Mouse (Mus musculus) cerebellum, postnatal 10 days (tissue): ENCODE results near the gene Ndufs6.
A peak's percentile ranks its signal among the peaks of the same experiment; 100 is the strongest.

Experiments used
- DNase-seq, 2 experiments: peaks; one replicate each; pipeline ENCODE4 v3.0.0; 2021; ENCODE audit warnings: mixed read lengths in 2 of 2

The Ndufs6 gene

DNA sequence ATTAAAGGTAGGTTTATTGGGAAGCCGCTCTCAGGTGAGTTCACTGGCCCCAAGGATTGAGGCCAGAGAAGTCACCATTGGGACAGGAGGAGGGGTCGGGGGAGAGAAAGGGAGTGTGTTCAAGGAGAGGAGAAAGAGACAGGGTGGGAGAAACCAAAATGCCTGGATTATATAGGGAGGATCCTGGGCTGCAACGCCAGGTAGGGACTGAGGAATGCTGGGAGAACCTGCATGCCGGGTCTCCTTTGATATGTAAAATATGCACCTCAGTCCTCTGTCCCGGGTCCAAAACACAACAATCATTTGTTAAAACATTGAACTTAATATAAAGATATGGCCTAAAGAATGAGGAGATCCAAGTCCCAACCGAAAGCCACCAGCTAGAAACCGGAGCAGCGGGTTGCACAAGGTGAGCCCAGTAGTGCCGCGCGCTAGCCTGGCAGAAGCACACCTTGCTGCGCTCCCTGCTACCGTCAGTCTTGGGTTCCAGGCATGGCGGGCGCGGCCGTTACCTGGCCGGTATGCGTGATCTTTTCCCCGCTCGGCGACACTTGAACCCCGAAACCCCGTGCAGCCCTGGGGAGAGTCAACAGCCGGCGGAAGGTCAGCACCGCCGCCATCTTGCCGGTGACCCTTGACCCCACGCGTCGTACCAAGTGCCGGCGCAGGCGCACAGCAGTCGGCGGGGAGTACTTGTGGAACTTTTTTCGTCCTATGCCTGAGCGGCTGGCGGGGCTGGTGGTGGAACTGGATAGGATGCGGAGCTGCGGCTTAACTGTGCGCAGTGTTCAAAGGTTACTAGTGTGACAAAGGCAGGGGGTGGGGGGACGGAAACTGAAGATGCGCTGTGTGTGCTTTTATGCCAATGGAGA lies at the start of gene Ndufs6, which contains the start of gene Mrpl36:
Ndufs6 (minus strand) TSS at position 716 of the 872 bp plus-strand sequence.
Mrpl36 (plus strand) TSS at position 687 of the 872 bp plus-strand sequence.
- DNase-seq: peak; percentile 96 to 97

DNA sequence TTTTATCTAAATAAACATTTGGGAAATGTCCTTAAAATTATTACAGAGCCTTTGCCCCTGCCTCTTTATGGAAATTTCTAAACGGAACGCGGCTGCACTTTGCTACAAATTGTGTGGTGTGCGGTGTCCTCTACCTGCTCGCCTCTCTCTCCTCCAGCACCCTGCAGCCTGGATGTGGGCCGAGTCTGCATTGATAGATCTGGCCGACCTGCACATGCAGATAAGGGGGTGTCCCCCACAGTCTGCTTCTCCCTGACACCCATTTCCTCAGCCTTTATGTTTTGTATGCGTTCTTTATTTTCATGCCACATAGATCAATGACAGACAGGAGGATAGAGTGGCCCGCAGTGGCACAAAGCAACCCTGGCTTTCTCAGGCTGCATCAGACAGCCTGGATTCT lies 49.3 kb upstream of the Ndufs6 start:
- no peak for DNase-seq

DNA sequence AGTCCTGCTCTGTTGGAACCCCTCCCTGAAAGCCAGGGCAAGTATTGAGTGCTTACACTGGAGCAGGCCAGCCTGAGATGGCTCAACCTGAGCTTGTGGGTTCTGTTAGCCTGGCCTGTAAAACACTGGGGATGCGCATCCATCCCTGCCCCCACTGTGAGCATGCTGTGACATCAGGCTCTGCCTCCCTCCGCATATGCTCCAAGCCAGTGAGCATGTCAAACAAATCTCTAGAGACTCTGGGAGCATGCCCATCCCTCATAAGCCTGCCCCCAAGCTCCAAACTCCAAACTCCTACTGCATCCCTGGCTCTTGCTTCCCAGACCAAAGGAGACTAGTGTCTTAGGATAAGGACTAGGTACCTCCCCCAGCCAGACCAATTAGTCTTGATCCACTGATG lies 46.3 kb upstream of the Ndufs6 start:
- DNase-seq: peak in 1 of 2 experiments; percentile 10

DNA sequence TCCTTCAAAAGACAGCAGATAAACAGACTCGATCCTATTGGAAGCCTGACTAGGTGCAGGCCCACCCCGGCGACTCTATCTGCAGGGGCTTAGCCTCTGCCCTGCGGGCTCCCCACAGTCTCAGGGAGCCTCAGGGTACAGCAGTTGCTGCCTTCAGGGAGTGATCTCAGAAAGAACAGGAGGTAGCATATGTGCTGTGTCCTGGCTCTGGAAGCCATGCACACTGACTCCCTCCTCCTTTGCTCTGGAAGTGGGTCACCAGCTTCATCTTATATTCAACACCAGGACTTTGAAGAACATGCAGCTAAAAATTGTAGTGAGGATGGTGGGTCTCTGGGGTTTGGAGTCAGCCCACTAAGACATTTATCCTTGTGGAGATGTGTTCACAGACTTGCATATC lies 45.0 kb upstream of the Ndufs6 start:
- DNase-seq: no peak

DNA sequence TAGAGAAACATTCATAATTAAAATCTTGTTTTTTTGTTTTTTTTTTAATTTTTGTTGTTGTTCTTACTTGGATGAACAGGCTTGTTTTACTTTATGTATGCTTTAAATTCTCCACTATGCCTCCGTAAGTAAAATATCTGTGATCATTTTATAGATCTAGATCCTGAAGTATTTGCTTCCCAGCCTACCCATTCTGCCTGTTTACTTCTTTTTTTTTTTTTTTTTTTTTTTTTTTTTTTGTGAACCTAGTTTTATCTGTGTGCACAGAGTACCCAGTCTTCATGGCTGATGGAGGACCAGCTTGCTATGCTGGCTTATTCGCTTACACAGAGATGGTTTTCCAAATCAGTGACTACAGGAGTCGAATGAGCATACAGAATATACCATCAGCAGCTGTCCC lies 28.8 kb upstream of the Ndufs6 start:
- DNase-seq: no peak

DNA sequence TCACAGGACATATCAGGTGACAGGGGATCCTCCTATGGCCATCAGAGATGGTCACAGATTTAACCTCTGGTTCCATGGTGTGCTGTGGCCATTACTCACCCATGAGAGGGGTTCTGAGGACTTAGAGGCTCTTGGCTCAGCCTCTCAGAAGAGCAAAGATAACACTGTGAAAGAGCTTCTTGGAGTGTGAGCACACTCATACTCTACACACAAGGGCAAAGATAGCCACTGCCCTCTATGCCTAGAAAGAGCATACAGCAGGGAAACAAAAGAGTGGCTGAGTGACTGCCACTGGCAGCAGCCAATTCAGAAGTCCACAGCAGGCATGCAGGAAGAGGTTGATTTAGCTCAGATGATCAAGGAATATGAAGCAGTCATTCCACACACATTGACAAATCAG lies 24.1 kb upstream of the Ndufs6 start:
- DNase-seq: no peak

DNA sequence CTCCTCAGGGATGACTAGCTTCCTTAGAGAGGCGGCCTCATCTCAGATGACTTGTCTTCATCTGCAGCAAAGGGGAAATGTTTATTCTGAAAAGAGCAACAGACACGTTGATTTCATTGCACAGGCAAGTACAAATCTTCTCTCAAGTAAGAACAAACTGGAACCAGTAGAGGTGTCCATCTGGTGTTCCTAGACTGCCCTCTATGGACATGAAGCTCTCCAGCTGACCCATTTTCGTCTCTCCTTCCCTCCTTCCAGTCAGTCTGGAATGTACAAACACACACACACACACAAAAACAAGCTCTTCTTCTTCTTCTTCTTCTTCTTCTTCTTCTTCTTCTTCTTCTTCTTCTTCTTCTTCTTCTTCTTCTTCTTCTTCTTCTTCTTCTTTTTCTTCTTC lies 23.6 kb upstream of the Ndufs6 start:
- DNase-seq: peak in 1 of 2 experiments; percentile 39

DNA sequence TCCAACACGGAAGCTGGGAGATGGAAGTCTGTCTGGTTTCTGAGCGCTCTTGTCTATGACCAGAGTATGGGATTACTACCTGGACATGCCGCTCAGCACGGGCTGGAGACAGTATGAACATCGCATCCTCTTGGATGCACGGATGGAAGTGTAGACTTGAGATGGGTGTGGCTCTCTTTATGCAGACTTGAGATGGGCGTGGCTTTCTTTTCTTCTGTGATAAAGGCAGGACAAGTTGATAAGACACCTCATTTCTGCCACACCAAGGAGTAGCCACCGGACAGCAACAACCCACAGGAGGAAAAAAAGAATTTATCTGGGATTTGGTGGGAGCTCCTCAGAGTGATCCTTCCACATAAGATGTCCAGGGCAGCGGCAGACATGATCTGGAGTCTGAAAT lies 22.4 kb upstream of the Ndufs6 start:
- no peak for DNase-seq

DNA sequence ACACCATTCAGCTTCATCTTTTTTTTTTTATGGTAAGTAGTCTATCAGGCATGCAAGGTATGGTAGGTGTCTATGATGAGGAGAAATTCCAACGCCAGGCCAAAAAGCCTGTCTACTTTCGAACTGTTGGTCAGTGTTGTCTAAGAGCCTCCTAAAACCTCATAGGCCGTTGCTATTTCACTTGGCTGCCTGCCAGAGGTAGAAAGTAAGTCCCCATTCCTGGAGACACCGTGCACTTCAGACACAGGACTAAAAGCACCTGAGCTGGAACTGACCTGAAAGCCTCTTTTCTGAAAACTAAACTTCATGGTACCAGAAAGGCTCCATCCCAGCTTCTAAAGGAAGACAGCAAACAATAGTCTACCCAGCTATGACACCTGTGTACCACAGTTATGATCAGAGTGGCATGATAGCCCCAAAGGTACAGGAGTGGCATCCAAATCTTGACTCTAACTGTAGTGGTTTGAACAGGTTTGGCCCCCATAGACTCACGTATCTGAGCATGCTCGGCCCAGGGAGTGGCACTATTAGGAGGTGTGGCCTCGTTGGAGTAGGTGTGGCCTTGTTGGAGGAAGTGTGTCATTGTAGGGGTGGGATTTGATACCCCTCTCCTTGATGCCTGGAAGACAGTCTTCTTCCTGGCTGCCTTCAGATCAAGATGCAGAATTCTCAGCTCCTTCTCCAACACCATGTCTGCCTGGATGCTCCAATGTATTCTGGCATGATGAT lies 19.7 kb upstream of the Ndufs6 start:
- no peak for DNase-seq

DNA sequence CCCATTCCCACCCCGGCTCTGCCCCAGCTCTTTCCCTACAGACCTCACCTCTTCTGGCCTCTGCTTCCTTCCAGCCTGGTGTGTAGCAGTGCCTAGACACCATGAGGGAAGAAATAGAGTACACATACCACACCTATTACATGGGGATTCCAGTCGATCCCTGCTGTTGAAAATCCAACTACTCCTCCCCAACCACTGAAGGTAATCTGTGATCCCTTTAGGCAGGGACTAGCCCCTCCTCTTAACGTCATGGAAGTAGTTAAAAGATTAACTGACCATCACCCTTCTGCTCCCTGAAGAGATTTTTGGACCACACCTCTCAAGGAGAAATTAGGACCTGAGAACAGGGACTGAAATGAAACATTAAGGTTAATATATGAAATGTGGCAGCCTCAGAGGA lies 18.8 kb upstream of the Ndufs6 start:
- DNase-seq: no peak

DNA sequence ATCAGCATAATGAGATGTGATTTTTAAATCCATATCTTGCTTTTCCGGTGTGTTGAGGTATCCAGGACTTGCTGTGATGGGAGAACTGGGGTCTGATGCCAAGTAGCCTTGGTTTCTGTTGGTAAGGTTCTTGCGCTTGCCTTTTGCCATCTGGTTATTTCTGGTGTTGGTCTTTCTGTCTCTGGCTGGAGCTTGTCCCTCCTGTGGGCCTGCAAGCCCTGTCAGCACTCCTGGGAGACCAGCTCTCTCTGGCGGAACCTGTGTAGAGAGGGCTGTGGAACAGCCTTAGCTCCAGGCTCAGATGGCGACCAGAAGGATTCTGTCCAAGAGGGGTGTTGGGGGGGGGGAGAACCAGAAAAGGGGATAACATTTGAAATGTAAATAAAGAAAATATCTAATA lies 18.4 kb upstream of the Ndufs6 start:
- DNase-seq: no peak

DNA sequence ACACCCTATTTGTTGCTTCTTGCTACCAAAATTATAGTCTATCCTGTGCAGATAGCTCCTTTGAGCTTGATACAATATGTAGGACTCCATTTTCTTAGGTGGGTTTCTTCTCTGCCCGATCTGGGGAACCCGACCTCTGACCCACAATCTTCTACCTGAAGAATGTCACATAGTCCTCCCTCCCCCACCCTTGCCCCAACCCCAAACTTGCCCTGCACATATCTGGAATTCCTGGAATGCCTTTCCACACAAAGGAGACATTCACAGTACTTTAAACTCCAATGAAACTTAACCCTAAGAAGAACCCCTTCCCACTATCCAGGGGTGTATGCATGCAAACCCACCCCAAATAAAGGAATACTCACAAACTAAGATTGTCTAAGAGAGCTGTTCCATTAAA lies 17.8 kb upstream of the Ndufs6 start:
- DNase-seq: no peak

DNA sequence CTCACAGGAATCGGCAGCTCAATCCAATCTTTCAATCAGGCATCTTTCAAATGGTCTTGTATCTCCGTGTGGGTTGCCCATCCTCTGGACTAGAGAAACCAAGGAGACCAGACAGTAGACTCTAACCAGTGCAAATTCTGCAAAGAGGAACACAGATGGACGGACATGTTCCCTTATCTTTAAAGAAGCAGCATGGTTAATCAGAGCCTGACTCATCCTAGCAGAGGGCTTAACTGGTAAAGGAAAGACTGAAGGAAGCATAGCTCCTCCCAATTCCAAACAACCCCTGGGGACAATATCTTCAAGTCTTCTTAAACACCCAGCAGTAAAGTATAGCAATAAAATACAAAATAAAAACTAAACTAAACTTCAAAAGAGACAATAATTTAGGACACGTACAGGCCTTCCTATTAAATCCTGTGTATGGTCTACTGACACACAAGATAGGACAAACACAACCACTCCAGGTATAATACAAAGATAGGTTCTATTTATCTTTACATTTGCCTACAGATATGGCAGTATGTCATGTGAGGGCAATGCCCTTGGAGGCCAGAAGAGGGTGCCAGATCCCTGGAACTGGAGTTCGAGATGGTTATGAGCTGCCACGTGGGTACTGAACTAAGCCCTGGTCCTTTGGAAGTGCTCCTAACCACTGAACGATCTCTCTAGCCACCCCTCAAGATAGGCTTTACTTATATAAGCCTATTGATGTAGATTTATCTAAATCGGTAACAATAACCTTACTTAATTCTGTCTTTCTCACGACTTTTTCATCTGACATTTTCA lies 17.0 kb upstream of the Ndufs6 start:
- DNase-seq: no peak

DNA sequence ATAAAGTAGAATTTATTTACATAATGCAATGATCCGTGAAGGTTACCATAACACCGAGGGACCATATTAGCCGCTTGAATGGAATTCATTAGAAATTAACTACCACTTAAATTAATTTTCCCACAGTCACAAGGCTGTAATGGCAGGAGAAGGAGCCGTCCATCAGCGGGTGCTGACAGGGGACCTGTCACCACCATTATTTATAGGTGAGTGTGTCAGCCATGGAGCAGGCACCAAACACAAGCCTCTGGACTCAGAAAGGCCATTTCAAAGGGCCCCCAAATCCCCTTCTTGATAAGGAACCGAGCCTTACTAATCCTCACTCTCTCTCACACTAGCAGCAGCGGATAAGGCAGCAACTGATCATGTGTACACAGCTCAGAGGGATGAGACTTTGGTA lies 8.4 kb upstream of the Ndufs6 start:
- no peak for DNase-seq

DNA sequence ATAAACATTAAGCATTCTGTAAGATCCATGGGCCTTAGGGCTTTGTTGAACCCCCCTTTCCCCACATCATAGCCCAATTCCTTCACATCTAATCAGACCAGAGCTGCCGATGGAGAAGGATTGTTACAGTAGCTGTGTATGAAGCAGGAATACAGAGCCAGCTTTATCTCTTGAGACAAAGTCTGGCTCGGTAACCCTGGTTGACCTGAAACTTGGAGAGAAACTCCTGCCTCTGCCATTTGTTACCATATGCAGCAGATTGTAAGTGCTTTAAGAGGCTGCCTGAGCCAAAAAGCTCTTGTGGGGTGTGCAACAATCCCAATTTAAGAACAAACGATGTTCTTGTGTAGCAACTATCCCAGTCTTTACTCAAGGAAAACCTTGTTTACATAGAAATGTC lies 3.4 kb upstream of the Ndufs6 start:
- peak in 1 of 2 experiments; percentile 16 for DNase-seq

DNA sequence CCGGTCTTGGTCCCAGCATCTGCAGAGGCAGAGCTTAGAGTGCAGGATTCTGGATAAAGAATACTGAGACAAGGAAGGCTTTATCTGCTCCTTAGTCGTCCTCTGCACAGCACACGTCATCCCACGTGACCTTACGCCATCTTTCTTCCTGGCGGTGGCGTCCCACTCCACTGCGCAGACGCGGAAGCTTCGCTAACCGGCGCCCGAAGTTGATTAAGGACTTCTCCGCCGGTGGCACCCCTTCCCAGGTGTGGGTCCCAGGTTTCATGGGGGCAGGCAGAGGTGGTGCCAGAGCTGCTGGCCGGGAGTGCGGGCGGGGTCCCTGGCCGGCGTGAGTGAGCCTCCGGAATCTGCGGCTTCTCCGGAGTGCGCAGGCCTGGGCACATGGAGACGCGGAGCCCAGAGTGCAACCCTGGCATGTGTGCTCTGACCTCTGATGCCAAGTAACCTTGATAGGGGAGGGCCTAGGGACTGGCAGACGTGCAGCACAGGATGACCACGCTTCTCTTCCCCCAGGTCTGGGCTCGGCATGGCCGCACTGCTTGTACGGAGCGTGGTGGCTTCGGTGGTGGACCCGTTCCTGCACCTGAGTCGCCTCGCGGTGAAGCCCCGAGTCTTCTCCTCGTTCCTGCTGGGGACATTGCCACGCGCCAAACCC lies 2.6 kb upstream of the Ndufs6 start:
- DNase-seq: peak; percentile 94

DNA sequence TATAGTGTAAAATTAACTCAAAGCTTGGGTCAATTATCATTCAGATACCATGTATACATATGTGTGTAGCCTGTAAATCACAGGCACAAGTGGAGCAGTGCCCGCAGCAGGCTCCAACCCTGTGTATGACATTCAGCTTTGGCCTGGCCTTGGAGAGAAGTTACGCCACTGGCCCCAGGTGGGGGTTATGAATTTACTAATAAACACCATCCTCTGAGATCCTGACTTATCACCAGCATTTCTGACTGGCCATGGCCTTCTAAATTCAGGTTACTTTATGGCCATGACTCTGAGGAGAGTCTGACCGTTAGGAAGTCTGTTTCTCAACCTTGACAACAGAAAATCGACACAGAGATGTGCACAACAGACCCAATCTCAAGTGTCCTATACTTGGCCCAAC lies 4.9 kb downstream of the Ndufs6 start:
- DNase-seq: no peak

DNA sequence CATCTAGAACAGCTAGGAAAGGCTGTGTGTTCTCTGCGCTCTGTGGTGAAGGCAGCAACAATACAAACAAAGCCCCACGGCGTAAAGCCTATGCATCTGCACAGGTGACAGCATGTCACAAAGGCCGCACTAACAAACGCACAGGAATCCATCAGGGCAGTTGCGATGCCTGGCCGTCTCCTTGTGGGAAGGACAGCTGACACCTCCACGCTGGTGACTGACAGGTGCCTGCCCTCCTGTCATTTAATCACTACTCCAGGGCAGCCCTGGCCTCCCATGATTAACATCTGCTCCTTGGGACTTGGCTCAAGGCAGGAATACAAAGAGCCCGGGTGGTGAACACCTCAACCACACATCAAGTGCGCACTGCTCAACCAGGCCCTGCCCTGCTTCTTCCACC lies 5.7 kb downstream of the Ndufs6 start:
- DNase-seq: no peak

DNA sequence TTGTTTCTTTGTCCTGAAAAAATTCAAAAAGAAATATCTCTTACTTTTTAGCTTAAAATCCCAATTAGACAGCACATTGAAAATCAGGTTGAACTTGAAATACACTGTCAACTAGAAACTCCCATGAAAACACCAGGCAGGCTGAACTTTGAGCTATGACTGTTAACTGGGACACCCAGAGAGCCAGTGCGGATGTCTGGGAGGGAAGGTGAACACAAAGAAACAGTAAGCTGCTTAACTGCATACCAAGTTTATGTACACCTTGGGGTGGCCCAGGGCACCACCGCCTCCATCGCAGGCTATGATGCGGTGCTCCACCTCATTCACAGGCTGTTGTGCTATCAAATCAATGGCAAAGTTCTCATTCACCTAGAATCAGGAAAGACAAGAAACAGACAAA lies 8.3 kb downstream of the Ndufs6 start:
- DNase-seq: no peak

DNA sequence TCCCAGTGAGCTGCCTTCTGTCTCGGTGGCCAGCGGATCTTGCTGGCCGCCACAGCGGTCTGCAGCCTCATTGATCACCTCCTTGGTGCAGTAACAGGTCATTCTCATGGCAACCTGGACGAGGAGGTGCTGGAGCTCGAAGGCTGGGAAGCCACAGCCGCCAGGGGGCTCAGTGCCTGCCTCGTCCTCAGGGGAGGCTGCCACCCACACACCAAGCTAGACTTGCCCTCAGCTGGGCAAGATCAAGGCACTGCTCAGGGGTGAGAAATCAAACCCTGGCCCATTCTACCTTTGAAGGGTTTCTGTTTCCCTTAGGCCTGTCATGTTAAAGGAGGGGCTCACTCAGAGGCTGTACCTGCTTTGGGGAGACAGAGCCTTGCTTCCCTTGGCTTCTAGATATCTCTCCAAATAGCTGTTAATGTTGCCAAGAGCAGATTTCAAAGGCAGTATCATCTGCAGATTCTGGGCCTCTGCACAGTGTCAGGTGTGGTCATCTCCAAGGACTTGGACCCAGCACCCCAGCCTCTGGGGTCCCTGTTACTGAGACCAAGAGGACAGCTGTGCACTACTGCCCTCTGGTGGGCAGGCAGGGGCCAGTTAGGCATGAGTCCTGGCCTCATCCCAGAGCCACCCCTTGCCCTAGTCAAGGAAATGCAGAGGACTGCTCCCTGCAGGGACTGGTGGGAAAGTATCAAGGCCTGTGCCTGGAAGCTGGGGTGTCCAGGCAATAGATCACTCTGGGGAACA lies 18.0 kb downstream of the Ndufs6 start:
- peak; percentile 77 to 79 for DNase-seq

DNA sequence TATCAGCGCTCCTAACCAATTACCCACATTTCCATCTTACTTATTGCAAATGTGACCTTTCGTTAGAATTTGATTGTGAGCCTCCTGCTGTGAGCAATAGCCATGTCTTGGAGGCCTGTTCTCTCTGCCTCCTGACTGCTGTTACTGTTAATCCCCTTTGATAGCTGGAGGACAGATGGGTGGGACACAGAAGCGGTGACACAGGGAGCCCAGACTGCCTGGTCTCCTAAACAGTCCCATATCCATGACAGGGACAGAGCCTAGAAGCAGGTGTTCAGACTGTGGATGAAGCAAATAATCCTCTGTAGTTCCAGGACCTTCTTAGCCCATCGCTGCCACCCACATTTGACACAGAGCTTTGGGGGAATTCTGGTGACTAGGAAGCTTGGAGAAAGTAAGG lies 21.9 kb downstream of the Ndufs6 start:
- DNase-seq: no peak

DNA sequence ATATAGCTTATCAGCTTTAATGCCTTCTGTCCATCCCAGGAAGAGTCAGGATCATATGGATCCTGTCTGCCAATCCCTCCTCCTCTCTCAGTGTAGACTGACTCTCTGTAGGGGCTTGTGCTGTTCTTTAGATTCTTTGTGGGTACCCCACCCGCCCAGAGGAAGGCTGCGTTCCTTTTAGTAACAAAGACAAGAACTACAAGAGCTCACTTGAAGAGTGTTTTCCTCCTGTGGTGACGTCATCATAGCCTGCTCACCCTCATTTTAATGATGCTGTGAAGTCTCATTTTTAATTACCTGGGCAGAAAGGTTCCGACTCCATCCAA lies 22.3 kb downstream of the Ndufs6 start:
- DNase-seq: no peak
